Mouse (Mus musculus): Measurements from ENCODE around the gene Corin. TPM values are rescaled to one million over a fixed set of nuclear protein-coding genes. Genes with fewer than 3 reads are reported as not detected.

Gene Corin
- polyA plus RNA-seq, 1 experiment from 2014 or later, result 10.5 TPM

- Histone ChIP-seq H3K4me2 (replicated peaks; ENCODE audit: low read depth, low read length) (peak overlapping the region; percentile 25), H3K27ac (ENCODE audit: low read length) (peak overlapping the region; percentile 74), H3K36me3 (ENCODE audit: insufficient read depth, low read length) (peaks cover 2% of the 10 kb centered on the region), H3K27me3 (ENCODE audit: insufficient read depth, low read length) (no peaks in the 10 kb centered on the region), H3K9ac (replicated peaks; ENCODE audit: low read length) (no peak overlapping the region; the same call in 1 of the 2 replicates), H3K4me1 (ENCODE audit: insufficient read depth, low read length) (peaks cover 14% of the 10 kb centered on the region), H3K9me3 (ENCODE audit: low read length) (no peaks in the 10 kb centered on the region), H3K4me3 (ENCODE audit: low read length) (no peak overlapping the region)
- WGBS, result 9% methylated on average over 2 of the region's 2 CpGs
- peak; percentile 90 for ATAC-seq (ENCODE audit: low FRiP score, low TSS enrichment)
Measured at GRCm38 (mm10) chr5:72282907-72283306, 221.4 kb downstream of the Corin start.

GRCm38 (mm10) chr5:72269652-72270051, 234.6 kb downstream of the Corin start:
- Histone ChIP-seq H3K27ac (ENCODE audit: low read length) (no peak overlapping the region), H3K4me2 (replicated peaks; ENCODE audit: low read depth, low read length) (no peak overlapping the region), H3K4me1 (ENCODE audit: insufficient read depth, low read length) (peaks cover 5% of the 10 kb centered on the region; the same call in 1 of the 2 replicates), H3K9ac (replicated peaks; ENCODE audit: low read length) (no peak overlapping the region), H3K36me3 (ENCODE audit: insufficient read depth, low read length) (peaks cover 10% of the 10 kb centered on the region; the same call in 1 of the 2 replicates), H3K27me3 (ENCODE audit: insufficient read depth, low read length) (no peaks in the 10 kb centered on the region), H3K9me3 (ENCODE audit: low read length) (no peaks in the 10 kb centered on the region), H3K4me3 (ENCODE audit: low read length) (no peak overlapping the region)
- WGBS, result 61% methylated on average over 8 of the region's 8 CpGs
- no peak for ATAC-seq (ENCODE audit: low FRiP score, low TSS enrichment)

GRCm38 (mm10) chr5:72269204-72269603, 235.1 kb downstream of the Corin start:
- no peak for ATAC-seq (ENCODE audit: low FRiP score, low TSS enrichment)
- Histone ChIP-seq H3K27ac (ENCODE audit: low read length) (no peak overlapping the region), H3K4me1 (ENCODE audit: insufficient read depth, low read length) (peaks cover 8% of the 10 kb centered on the region; the same call in 1 of the 2 replicates), H3K9me3 (ENCODE audit: low read length) (no peaks in the 10 kb centered on the region), H3K4me3 (ENCODE audit: low read length) (no peak overlapping the region), H3K4me2 (replicated peaks; ENCODE audit: low read depth, low read length) (no peak overlapping the region), H3K27me3 (ENCODE audit: insufficient read depth, low read length) (no peaks in the 10 kb centered on the region), H3K36me3 (ENCODE audit: insufficient read depth, low read length) (peaks cover 10% of the 10 kb centered on the region; the same call in 1 of the 2 replicates), H3K9ac (replicated peaks; ENCODE audit: low read length) (no peak overlapping the region)
- 87% methylated on average over 10 of the region's 10 CpGs for WGBS

- H3K27me3 ChIP-seq (ENCODE audit: insufficient read depth, low read length), result no peaks in the 10 kb centered on the region
- ATAC-seq (ENCODE audit: low FRiP score, low TSS enrichment), result peak; percentile 35; the same call in 1 of the 2 replicates
- no peak overlapping the region for H3K9ac ChIP-seq (replicated peaks; ENCODE audit: low read length)
- WGBS, result 86% methylated on average over 7 of the region's 7 CpGs
- no peaks in the 10 kb centered on the region for H3K9me3 ChIP-seq (ENCODE audit: low read length)
- peaks cover 10% of the 10 kb centered on the region; the same call in 1 of the 2 replicates for H3K4me1 ChIP-seq (ENCODE audit: insufficient read depth, low read length)
- H3K4me2 ChIP-seq (replicated peaks; ENCODE audit: low read depth, low read length), result no peak overlapping the region
- peaks cover 10% of the 10 kb centered on the region; the same call in 1 of the 2 replicates for H3K36me3 ChIP-seq (ENCODE audit: insufficient read depth, low read length)
- no peak overlapping the region for H3K4me3 ChIP-seq (ENCODE audit: low read length)
- no peak overlapping the region for H3K27ac ChIP-seq (ENCODE audit: low read length)
Measured at GRCm38 (mm10) chr5:72266955-72267535, 237.2 kb downstream of the Corin start.

- Histone ChIP-seq H3K27me3 (ENCODE audit: insufficient read depth, low read length) (no peaks in the 10 kb centered on the region), H3K27ac (ENCODE audit: low read length) (no peak overlapping the region; the same call in 1 of the 2 replicates), H3K36me3 (ENCODE audit: insufficient read depth, low read length) (peaks cover 9% of the 10 kb centered on the region; the same call in 1 of the 2 replicates), H3K9ac (replicated peaks; ENCODE audit: low read length) (no peak overlapping the region), H3K4me2 (replicated peaks; ENCODE audit: low read depth, low read length) (0 out of 2 replicates have a peak overlapping the region, but pooled peaks have one; percentile 7), H3K4me1 (ENCODE audit: insufficient read depth, low read length) (peaks cover 10% of the 10 kb centered on the region; the same call in 1 of the 2 replicates), H3K4me3 (ENCODE audit: low read length) (no peak overlapping the region), H3K9me3 (ENCODE audit: low read length) (no peaks in the 10 kb centered on the region)
- 43% methylated on average over 15 of the region's 15 CpGs for WGBS
- ATAC-seq (ENCODE audit: low FRiP score, low TSS enrichment), result peak; percentile 73; the same call in 1 of the 2 replicates
Measured at GRCm38 (mm10) chr5:72264195-72264751, 240.0 kb downstream of the Corin start.

- no peaks in the 10 kb centered on the region; the same call in 1 of the 2 replicates for H3K36me3 ChIP-seq (ENCODE audit: insufficient read depth, low read length)
- no peak overlapping the region for H3K9ac ChIP-seq (replicated peaks; ENCODE audit: low read length)
- H3K27me3 ChIP-seq (ENCODE audit: insufficient read depth, low read length), result no peaks in the 10 kb centered on the region
- ATAC-seq (ENCODE audit: low FRiP score, low TSS enrichment), result no peak
- no peak overlapping the region for H3K4me3 ChIP-seq (ENCODE audit: low read length)
- no peak overlapping the region for H3K4me2 ChIP-seq (replicated peaks; ENCODE audit: low read depth, low read length)
- WGBS, result 86% methylated on average over 3 of the region's 3 CpGs
- H3K4me1 ChIP-seq (ENCODE audit: insufficient read depth, low read length), result peaks cover 10% of the 10 kb centered on the region; the same call in 1 of the 2 replicates
- H3K9me3 ChIP-seq (ENCODE audit: low read length), result no peaks in the 10 kb centered on the region
- H3K27ac ChIP-seq (ENCODE audit: low read length), result no peak overlapping the region
Measured at GRCm38 (mm10) chr5:72261802-72262324, 242.4 kb downstream of the Corin start.

GRCm38 (mm10) chr5:72259298-72259621, 245.0 kb downstream of the Corin start:
- no peak overlapping the region for H3K9ac ChIP-seq (replicated peaks; ENCODE audit: low read length)
- no peak for ATAC-seq (ENCODE audit: low FRiP score, low TSS enrichment)
- no peak overlapping the region for H3K4me2 ChIP-seq (replicated peaks; ENCODE audit: low read depth, low read length)
- H3K27ac ChIP-seq (ENCODE audit: low read length), result no peak overlapping the region
- H3K27me3 ChIP-seq (ENCODE audit: insufficient read depth, low read length), result no peaks in the 10 kb centered on the region
- H3K9me3 ChIP-seq (ENCODE audit: low read length), result no peaks in the 10 kb centered on the region
- WGBS, result 58% methylated on average over 3 of the region's 3 CpGs
- H3K4me3 ChIP-seq (ENCODE audit: low read length), result no peak overlapping the region
- H3K36me3 ChIP-seq (ENCODE audit: insufficient read depth, low read length), result peaks cover 3% of the 10 kb centered on the region; the same call in 1 of the 2 replicates
- H3K4me1 ChIP-seq (ENCODE audit: insufficient read depth, low read length), result 0 out of 2 replicates have a peak, but pooled peaks cover 2% of the 10 kb centered on the region

GRCm38 (mm10) chr5:72258409-72259297, 245.6 kb downstream of the Corin start:
- H3K4me3 ChIP-seq (ENCODE audit: low read length), result no peak overlapping the region
- 85% methylated on average over 17 of the region's 17 CpGs for WGBS
- ATAC-seq (ENCODE audit: low FRiP score, low TSS enrichment), result no peak
- H3K9me3 ChIP-seq (ENCODE audit: low read length), result no peaks in the 10 kb centered on the region
- no peak overlapping the region for H3K27ac ChIP-seq (ENCODE audit: low read length)
- no peaks in the 10 kb centered on the region for H3K27me3 ChIP-seq (ENCODE audit: insufficient read depth, low read length)
- peaks cover 3% of the 10 kb centered on the region; the same call in 1 of the 2 replicates for H3K36me3 ChIP-seq (ENCODE audit: insufficient read depth, low read length)
- no peak overlapping the region for H3K4me2 ChIP-seq (replicated peaks; ENCODE audit: low read depth, low read length)
- H3K9ac ChIP-seq (replicated peaks; ENCODE audit: low read length), result no peak overlapping the region
- no peaks in the 10 kb centered on the region for H3K4me1 ChIP-seq (ENCODE audit: insufficient read depth, low read length)

- Histone ChIP-seq H3K9me3 (ENCODE audit: low read length) (no peaks in the 10 kb centered on the region), H3K4me3 (ENCODE audit: low read length) (no peak overlapping the region), H3K36me3 (ENCODE audit: insufficient read depth, low read length) (peaks cover 3% of the 10 kb centered on the region; the same call in 1 of the 2 replicates), H3K27me3 (ENCODE audit: insufficient read depth, low read length) (no peaks in the 10 kb centered on the region), H3K27ac (ENCODE audit: low read length) (no peak overlapping the region), H3K4me1 (ENCODE audit: insufficient read depth, low read length) (no peaks in the 10 kb centered on the region), H3K9ac (replicated peaks; ENCODE audit: low read length) (no peak overlapping the region), H3K4me2 (replicated peaks; ENCODE audit: low read depth, low read length) (no peak overlapping the region)
- ATAC-seq (ENCODE audit: low FRiP score, low TSS enrichment), result no peak
- 53% methylated on average over 10 of the region's 10 CpGs for WGBS
Measured at GRCm38 (mm10) chr5:72257084-72257483, 247.2 kb downstream of the Corin start.
